Mouse (Mus musculus) forebrain, postnatal 0 days (tissue): ENCODE data around the gene Gorasp1. TPM values are rescaled to one million over a fixed set of nuclear protein-coding genes. Genes with fewer than 3 reads are reported as not detected.

Experiments
- ATAC-seq: fragments of 200-750 bp; cut with Nextera tagmentation; 2 replicates; pipeline ENCODE4 v1.8.0; 2017; ENCODE audit warnings: mild to moderate bottlenecking, moderate library complexity
- DNase-seq: peaks from one replicate; pipeline ENCODE4 v3.0.0-alpha.2; 2015
- H3K27ac ChIP-seq: fragments of 300-500 bp; sonication (generic); 2 replicates; pipeline ENCODE4 v1.5.1; 2014; ENCODE audit warnings: low read depth, mild to moderate bottlenecking, antibody characterized with exemption, low read length, moderate library complexity, mixed read lengths
- H3K27me3 ChIP-seq: fragments of 300-500 bp; sonication (generic); 2 replicates; pipeline ENCODE4 v1.6.1; 2014; ENCODE audit warnings: mild to moderate bottlenecking, low read length, mixed read lengths; ENCODE audit not compliant: insufficient read depth
- H3K36me3 ChIP-seq: fragments of 300-500 bp; sonication (generic); 2 replicates; pipeline ENCODE4 v1.6.1; 2014; ENCODE audit warnings: mild to moderate bottlenecking, moderate library complexity; ENCODE audit not compliant: insufficient read depth
- H3K4me1 ChIP-seq: fragments of 300-500 bp; sonication (generic); 2 replicates; pipeline ENCODE4 v1.6.1; 2014; ENCODE audit warnings: antibody characterized with exemption; ENCODE audit not compliant: insufficient read depth
- H3K4me2 ChIP-seq: fragments of 300-500 bp; sonication (generic); 2 replicates; pipeline ENCODE4 v1.6.1; 2014; ENCODE audit warnings: low read depth, mild to moderate bottlenecking, moderate library complexity
- H3K4me3 ChIP-seq: fragments of 300-500 bp; sonication (generic); 2 replicates; pipeline ENCODE4 v1.5.1; 2014; ENCODE audit warnings: low read depth, low read length, mixed read lengths
- H3K9ac ChIP-seq: fragments of 300-500 bp; sonication (generic); 2 replicates; pipeline ENCODE4 v1.6.1; 2014; ENCODE audit warnings: mild to moderate bottlenecking
- H3K9me3 ChIP-seq: fragments of 300-500 bp; sonication (generic); 2 replicates; pipeline ENCODE4 v1.6.1; 2016; ENCODE audit warnings: low read length
- CTCF ChIP-seq: sonication (generic); IDR thresholded peaks from 2 replicates; pipeline ENCODE4 v1.5.1; 2016; ENCODE audit warnings: antibody characterized with exemption, control low read depth, low read depth
- WGBS: fragments of 180-500 bp; shearing (Covaris S2); extraction: QIAGEN DNeasy Blood & Tissue Kit; methylation state at CpG from one replicate; pipeline ENCODE4 v1.1.7; 2014; 5-methylcytosine and 5-hydroxymethylcytosine counted together
- polyA plus RNA-seq: library from polyadenylated mRNA; unstranded; fragments of >200 nt; fragmentation: Nextera tagmentation; extraction: Ambion mirVana; gene quantifications from 2 replicates; pipeline ENCODE4 v1.2.1, GENCODE M21; 2015
- total RNA-seq: library from RNA; depleted of rRNA; stranded (reverse); fragments of >200 nt; gene quantifications from 2 replicates; pipeline ENCODE4 v1.2.3, GENCODE M21; 2014

Gene Gorasp1
- total and polyA plus RNA-seq, 2 experiments from 2014 or later, result 24.0 to 27.9 TPM

GRCm38 (mm10) chr9:119972166-119972565 is 34.8 kb upstream of the Gorasp1 start:
- no peak for TF ChIP-seq CTCF
- peaks cover 11% of the 10 kb centered on the region for H3K4me1 ChIP-seq
- ATAC-seq (no peak), DNase-seq (no peak)
- no peaks in the 10 kb centered on the region for H3K9me3 ChIP-seq
- H3K4me3 ChIP-seq, result no peak overlapping the region
- H3K27ac ChIP-seq, result no peak overlapping the region
- no peaks in the 10 kb centered on the region for H3K36me3 ChIP-seq
- no peaks in the 10 kb centered on the region for H3K27me3 ChIP-seq
- WGBS, result 83% methylated on average over 10 of the region's 10 CpGs
- no peak overlapping the region for H3K4me2 ChIP-seq
- no peak overlapping the region for H3K9ac ChIP-seq

GRCm38 (mm10) chr9:119970763-119971656 is 33.6 kb upstream of the Gorasp1 start:
- ATAC-seq, result peak; percentile 77
- H3K4me1 ChIP-seq, result peaks cover 11% of the 10 kb centered on the region
- H3K36me3 ChIP-seq, result no peaks in the 10 kb centered on the region
- TF ChIP-seq CTCF, result no peak
- no peaks in the 10 kb centered on the region for H3K27me3 ChIP-seq
- H3K27ac ChIP-seq, result peak overlapping the region; percentile 58
- H3K9me3 ChIP-seq, result no peaks in the 10 kb centered on the region
- DNase-seq, result peak; percentile 79
- H3K4me3 ChIP-seq, result no peak overlapping the region
- H3K4me2 ChIP-seq, result no peak overlapping the region
- peak overlapping the region; percentile 18; the same call in 1 of the 2 replicates for H3K9ac ChIP-seq
- 46% methylated on average over 7 of the region's 7 CpGs for WGBS

DNA sequence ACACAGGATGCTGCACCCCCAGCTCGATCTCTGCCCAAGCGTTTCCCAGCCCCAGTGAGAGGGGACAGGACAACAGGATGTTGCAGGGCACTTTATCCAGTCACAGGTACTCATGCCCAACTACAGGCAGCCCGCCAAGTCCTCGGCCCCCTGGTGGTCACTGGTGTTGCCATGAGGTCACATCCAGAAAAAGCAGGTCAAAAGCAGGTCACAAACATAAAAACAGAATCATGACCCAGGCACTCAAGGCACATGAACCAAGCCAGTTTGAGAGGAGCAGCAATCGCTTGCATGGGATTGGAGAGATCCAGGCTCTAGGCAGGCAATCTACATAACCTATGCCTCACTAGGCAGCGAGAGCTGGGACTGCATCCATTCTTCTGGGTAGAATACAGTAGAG is 32.9 kb upstream of the Gorasp1 start:
- ATAC-seq (no peak), DNase-seq (no peak)
- TF ChIP-seq CTCF, result peak; percentile 58
- H3K4me1 ChIP-seq, result peaks cover 11% of the 10 kb centered on the region
- H3K27ac ChIP-seq, result peak overlapping the region; percentile 58
- H3K9ac ChIP-seq, result no peak overlapping the region
- no peak overlapping the region for H3K4me3 ChIP-seq
- H3K9me3 ChIP-seq, result no peaks in the 10 kb centered on the region
- no peaks in the 10 kb centered on the region for H3K27me3 ChIP-seq
- H3K36me3 ChIP-seq, result no peaks in the 10 kb centered on the region
- 30% methylated on average over 6 of the region's 6 CpGs for WGBS
- H3K4me2 ChIP-seq, result no peak overlapping the region

GRCm38 (mm10) chr9:119969811-119970210 is 32.4 kb upstream of the Gorasp1 start:
- Histone ChIP-seq H3K27me3 (no peaks in the 10 kb centered on the region), H3K4me1 (peaks cover 11% of the 10 kb centered on the region), H3K27ac (no peak overlapping the region), H3K36me3 (no peaks in the 10 kb centered on the region), H3K9ac (no peak overlapping the region), H3K4me2 (no peak overlapping the region), H3K9me3 (no peaks in the 10 kb centered on the region), H3K4me3 (no peak overlapping the region)
- WGBS, result 79% methylated on average over 7 of the region's 7 CpGs
- TF ChIP-seq CTCF, result no peak
- ATAC-seq, result no peak
- no peak for DNase-seq

GRCm38 (mm10) chr9:119966221-119966910 is 29.0 kb upstream of the Gorasp1 start:
- no peak overlapping the region for H3K4me3 ChIP-seq
- ATAC-seq, result no peak
- WGBS, result 86% methylated on average over 26 of the region's 26 CpGs
- no peak overlapping the region for H3K4me2 ChIP-seq
- peaks cover 11% of the 10 kb centered on the region for H3K4me1 ChIP-seq
- no peaks in the 10 kb centered on the region for H3K9me3 ChIP-seq
- H3K36me3 ChIP-seq, result no peaks in the 10 kb centered on the region
- no peaks in the 10 kb centered on the region for H3K27me3 ChIP-seq
- no peak overlapping the region for H3K27ac ChIP-seq
- DNase-seq, result no peak
- TF ChIP-seq CTCF, result no peak
- H3K9ac ChIP-seq, result no peak overlapping the region

GRCm38 (mm10) chr9:119965186-119965585 is 27.8 kb upstream of the Gorasp1 start:
- Histone ChIP-seq H3K9ac (no peak overlapping the region), H3K4me2 (no peak overlapping the region), H3K36me3 (no peaks in the 10 kb centered on the region), H3K4me1 (no peaks in the 10 kb centered on the region), H3K9me3 (no peaks in the 10 kb centered on the region), H3K27me3 (no peaks in the 10 kb centered on the region), H3K27ac (no peak overlapping the region), H3K4me3 (no peak overlapping the region)
- TF ChIP-seq CTCF, result no peak
- 52% methylated on average over 3 of the region's 3 CpGs for WGBS
- DNase-seq (no peak), ATAC-seq (peak; percentile 32; the same call in 1 of the 2 replicates)

GRCm38 (mm10) chr9:119964206-119964605 is 26.8 kb upstream of the Gorasp1 start:
- no peaks in the 10 kb centered on the region for H3K27me3 ChIP-seq
- no peak overlapping the region for H3K27ac ChIP-seq
- no peak for TF ChIP-seq CTCF
- no peaks in the 10 kb centered on the region for H3K9me3 ChIP-seq
- no peaks in the 10 kb centered on the region for H3K4me1 ChIP-seq
- H3K36me3 ChIP-seq, result no peaks in the 10 kb centered on the region
- no peak overlapping the region for H3K4me2 ChIP-seq
- 87% methylated on average over 3 of the region's 3 CpGs for WGBS
- ATAC-seq (no peak), DNase-seq (no peak)
- no peak overlapping the region for H3K4me3 ChIP-seq
- H3K9ac ChIP-seq, result no peak overlapping the region
